Mouse (Mus musculus): ENCODE measurements at regions not wholly inside any gene's neighbourhood (a gene's known extent, or its start where the extent isn't known, plus 50 kb on each side); places are given as distances from the start of the nearest gene placed in this dataset.

DNA sequence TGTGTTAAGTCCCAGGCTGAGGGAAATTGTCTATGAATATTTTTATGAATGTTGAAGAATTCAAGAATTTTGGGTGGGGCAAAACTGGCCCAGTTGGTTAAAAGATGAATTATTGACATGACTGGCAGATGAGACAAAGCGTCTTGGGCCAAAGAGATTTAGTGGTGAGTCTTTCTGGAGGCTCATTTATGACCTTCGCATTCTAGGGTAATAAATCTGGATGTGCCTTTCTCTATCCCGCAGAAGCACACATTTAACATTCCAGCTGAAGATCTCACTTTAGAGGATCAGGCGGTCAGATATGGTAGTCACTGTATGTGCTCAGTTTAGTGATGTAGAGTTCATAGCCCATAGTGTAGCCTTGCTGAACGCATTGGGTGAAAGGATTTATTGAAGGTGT is 296.9 kb upstream of the Gm21798 start:
- DNase-seq (ENCODE audit: low spot score), result no peak

DNA sequence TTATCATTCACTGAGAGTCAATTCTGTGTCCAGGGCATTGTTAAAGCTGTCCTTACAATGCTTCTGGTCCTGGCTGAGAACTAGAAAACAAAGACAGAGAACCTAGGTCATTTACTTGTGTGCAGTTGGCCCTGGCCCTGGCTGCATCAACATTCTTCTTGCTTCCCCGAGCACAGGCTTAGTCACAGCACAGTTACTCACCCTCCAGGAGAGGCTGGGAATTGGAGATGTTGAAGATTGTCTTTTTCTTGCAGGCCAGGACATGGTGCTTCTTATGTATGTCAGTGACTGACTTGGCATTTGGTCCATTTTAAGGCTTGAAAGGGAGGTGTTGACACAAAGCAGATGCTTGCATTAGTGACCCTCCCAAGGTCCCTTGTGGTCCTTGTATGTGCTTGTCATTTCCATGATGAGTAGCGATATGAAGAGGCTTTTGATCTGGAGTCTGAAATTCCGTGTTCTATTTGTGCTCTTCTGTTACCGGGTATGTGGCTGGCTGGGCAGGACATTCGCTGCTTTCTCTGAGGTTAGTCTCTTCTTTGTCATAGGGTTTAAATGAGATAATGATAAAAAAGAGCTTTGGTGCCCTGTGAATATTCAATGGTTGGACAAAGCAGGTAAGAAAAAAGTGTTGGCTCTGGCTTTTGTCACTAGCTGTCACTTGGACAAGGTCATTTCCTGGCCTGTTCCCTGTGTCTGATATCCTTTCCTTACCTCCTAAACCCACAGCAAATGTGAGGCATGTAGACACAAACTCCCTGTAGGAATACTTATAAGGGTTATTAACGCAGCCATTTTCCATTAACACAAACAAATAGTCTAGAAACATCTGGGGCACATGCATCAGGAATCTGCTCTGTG is 285.0 kb upstream of the Gm21798 start:
- no peak for DNase-seq (ENCODE audit: low spot score)

DNA sequence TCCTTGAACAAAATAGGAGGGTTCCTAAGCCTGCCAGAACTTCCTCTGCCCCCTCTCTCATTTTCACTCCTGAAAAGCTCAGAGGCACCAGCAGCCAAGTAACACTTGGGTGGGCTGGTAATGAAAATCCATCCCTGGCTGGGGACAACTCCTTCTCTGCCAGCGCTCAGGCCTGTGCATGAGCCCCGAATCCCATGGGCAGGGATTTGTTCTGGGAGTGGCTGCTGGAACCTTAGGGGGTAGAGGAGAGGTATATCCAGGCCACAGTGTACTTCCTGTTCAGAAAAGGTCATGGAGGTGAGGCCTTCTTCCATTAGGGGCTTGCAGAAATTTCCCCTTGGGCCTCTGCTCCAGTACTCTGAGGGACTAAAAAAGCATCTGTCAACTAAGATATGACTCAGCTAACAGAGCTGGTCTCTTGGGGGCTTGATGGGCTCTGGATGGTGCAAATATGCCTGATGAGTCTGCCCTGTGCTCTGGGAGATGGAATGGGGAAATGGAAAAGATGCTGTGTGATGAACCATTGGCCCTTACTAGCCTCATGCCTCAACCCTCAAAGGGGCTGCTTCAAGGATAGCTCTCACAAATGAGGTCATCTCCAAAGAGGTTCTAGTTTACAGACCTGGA is 284.2 kb upstream of the Gm21798 start:
- no peak for DNase-seq (ENCODE audit: low spot score)

DNA sequence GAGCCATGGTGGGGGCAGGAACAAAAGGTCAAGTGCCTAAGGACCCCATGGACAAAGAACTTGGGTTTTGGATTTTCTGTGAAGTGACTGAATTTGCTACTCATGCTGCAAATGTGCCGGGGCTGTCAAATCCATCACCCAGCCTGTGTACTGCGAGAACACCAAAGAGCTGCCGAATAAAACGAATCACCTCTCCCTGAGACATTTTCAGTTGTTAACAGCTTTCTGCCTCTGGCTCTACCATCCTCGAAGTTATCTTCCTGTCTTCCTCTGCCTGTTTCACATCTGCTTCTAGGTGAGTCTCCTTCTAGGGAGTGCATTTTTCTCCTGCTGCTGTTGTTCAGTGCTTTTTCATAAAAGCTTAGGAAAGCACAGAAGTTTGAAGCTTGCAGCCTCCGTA is 283.3 kb upstream of the Gm21798 start:
- no peak for DNase-seq (ENCODE audit: low spot score)

DNA sequence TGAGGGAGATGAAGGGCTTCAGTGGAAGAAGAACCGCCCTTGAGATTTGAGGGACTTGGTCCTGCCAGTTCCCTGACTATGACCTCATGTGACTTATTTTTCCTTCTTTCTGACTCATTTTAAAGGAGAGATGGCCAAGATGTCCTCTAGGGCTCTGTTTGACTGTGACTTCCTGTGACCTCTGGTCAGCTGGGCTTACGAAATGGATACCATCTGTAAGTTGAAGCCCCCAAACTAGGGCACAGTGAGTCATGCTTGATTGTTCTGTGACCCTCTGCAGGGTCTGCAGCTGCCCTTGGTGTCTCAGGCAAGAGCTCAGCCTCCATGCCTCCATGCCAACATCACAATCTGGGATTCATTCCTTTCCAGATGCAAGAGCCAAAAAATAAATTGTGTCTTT is 282.3 kb upstream of the Gm21798 start:
- DNase-seq (ENCODE audit: low spot score), result no peak

DNA sequence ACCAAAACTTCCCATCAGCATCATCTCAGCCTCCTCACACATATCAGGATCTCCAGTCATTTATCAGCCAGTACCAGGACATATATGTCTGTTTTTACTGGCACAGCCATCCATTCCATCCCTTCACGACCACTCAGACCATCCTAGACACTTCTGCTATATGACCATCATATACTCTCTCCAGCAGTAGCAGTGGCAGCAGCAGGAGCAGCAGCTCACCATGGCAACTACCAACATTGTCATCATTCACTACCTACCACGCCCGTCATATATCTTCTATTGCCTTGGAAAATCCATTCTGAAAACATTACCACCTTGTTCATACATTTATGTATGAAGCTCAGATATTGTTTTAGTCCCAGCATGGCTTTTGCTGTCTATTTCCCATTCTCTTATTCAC is 276.1 kb upstream of the Gm21798 start:
- DNase-seq (ENCODE audit: low spot score), result no peak

DNA sequence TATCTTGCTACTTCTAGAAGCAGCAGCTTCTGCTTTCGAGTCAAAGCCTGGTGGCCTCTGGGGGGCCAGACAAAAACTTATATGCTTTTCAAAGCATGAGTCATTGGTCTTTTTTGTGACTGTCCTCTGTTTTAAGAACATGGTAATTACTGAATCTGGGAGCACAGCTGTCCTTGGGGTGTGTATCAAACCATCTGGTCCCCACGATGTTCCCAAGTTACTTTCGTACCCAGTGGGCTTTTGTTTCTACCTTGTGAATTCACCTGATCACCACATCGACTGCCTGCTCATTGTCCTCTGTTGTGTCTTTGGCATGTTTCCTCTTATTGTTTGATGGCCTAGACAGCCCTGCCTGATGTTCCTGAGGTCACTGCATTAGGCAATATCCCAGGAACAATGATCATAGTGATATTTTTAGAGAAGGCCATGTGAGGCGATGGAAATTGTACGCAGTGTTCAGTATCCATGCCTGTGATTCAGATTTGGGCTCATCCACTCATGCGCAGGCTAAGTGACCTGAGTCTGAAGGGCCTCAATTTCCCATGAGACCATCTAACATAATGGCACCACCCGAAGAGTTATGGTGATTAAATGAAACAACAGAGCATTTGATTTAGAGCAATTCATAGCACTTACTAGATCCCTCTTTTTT is 275.1 kb upstream of the Gm21798 start:
- DNase-seq (ENCODE audit: low spot score), result no peak

DNA sequence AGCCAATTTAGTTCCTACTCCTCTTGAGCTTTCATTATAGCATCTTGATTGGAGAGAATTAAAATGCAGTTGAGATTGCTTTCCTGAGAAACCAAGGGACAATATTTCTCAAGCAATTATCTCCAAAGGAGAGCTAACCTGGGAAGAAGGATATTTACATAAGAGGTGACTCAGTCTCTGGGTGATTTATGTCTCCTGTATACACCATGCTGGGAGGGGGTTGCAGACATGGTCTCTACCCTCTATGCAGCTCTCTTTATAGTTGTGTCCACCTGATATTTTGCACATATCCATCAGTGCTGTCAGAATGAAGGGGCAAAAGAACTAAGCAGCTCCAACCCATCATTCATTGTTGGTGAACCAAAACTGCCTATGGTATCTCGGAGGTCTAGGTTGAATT is 274.6 kb upstream of the Gm21798 start:
- no peak for DNase-seq (ENCODE audit: low spot score)

DNA sequence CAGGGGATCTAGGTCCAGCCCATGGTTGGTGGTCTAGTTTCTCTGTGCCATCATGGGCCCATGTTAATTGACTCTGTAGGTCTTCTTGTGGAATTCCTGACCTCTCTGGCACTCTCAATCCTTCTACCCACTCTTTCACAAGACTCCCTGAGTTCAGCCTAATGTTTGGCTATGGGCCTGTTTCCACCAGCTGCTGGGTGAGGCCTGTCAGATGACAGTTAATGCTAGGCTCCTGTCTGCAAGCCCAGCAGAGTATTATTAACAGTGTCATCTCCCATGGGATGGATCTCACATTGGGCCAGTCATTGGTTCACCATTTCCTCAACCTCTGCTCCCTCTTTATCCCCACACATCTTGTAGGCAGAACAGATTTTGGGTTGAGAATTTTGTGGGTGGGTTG is 271.5 kb upstream of the Gm21798 start:
- no peak for DNase-seq (ENCODE audit: low spot score)

DNA sequence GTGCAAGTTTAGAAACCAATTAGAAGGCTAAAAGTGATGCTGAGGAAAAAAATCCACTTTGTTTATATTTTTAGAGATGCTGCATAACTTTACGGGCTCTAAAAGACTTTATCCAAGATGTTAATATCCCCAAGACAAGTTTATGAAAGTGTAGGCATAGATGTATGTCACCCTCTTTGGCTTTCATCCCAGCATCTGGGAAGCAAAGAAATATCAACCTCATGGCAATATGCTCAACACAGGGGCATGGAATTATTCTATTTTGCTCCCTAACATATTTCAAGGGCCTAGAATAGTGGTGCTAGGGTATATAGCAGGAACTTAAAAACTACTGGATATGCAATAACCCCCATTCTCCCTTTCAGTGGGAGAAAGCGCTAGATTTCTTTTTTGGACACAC is 260.0 kb upstream of the Gm21798 start:
- no peak for DNase-seq (ENCODE audit: low spot score)

DNA sequence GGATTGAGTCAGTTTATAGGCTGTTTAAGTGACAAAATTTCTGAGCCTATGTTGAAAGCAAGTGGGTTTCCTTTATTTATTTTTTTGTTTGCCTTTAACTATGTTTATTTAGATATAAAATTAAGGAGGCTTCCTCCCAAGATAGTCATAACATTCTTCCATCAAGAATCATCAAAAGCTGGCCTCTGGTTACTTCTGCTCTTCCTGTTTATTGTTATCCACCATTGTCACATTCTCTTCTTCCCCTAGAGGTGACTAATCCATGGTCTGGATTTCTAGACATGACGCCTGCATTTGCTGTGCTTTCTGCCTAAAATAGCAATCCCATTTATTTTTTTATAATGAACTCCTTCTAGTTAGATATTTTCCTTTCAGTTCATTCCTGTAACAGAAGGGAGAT is 259.3 kb upstream of the Gm21798 start:
- no peak for DNase-seq (ENCODE audit: low spot score)

DNA sequence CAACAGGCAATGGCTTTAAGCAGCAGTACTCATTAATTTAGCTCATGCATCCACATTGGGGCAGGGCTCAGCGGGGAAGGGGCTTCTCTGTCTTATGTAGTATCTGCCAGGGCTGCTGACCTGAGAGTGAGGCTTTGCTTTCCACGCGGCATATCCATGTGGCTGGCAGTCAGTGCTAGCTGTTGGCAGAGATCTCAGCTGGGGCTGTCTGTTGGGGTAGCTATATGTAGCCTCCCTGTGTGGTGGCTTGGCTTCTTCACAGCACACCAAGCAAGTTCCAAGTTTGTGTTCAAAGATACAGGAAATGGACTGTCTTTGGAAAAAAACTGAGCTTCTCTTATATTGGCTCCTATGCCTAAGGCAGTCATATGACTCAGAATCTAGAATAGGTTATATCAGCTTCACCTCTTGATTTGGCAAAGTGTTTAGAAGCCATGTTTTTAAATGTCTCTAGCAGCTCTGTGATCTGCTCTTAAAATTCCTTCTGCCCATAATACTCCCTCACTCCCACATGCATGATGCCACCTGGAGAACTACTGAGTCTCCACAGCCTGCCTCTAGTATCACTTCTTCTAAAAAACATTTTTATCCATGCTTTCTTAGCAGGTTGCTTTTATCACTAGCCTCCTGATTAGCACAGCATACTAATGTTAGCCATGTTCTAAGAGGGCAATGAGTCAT is 254.9 kb upstream of the Gm21798 start:
- DNase-seq (ENCODE audit: low spot score), result no peak

DNA sequence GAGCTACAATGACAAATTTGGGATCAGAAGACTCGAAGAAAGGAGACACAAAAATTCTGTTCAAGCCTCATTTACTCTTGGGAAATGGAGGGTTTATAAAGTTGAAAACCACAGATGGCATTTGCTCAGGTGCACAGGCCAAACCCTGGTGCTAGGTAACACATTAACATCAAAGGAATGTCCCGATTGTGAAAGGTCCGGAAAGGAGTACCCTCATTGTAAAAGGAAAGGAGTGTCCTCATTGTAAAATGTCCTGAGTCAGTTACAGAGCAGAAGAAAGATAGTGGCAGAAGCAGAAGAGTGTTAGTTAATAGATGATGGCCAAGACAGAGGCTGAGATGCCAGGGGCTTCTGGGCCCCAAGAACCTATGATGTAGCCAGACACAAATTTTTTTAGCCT is 252.8 kb upstream of the Gm21798 start:
- no peak for DNase-seq (ENCODE audit: low spot score)

DNA sequence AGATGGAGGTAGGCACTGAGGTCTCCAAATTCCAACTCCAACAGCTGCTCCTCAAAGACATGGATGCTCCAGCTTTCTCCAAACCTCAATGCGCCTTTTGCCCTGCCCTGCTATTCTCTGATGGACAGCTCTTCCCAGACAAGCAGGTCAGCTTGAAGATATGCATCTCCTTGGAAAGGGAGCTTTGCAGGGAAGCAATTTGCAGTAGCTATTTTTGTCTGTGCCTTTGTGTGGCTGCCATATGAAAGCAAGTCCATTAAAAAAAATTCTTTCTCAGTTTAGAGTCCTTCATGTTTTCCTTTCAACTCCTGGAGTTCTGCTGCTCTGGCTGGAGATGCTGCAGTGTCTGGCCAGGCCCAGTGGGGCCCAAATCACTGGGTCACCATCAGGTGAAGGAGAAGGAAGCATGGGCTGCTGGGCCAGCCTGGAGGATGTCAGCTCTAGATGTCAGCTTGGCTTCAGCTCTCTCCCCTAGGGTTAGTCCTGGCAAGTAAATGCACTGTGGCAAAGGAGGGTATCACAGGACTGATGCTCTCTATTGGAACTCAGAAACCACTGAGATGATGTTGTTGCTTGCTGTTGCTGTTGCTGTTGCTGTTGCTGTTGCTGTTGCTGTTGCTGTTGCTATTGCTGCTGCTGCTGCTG is 240.5 kb upstream of the Gm21798 start:
- no peak for DNase-seq (ENCODE audit: low spot score)

DNA sequence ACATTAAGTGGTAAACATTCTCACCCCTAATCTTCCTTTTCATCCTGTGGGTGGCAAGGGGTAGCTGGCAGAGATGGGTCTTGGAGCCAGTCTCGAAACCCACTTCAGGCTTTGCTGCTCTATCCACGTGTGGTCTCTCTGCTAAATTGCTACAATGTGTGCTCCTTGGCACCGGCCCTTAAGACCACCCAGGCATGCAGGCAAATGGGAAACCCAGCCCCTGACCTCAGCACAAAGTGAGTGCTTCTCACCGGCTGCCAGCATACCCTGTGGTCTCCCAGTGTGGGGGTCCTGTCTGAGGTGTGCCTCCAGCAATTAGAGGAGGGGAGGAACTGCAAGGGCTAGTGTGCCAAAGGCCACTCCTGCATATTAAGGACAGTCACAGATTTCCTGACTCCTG is 238.5 kb upstream of the Gm21798 start:
- DNase-seq (ENCODE audit: low spot score), result no peak

DNA sequence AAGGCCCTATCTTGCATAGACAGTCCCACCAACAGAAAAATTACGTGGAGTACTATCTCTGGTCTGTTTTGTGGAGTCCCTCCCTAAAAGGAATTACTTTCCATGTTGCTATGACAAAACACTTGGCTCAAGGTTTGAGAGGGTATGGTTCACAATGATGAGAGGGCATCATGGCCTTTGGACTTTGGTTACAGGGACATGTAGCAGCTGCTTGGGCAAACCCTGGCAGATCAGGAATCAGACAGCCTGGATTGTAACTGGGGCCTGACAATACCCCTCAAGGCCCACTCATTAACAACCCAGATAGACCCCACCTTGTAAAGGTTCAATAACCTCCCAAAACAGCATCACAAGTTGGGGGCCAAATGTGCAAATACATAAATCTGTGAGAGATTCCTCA is 237.0 kb upstream of the Gm21798 start:
- no peak for DNase-seq (ENCODE audit: low spot score)

DNA sequence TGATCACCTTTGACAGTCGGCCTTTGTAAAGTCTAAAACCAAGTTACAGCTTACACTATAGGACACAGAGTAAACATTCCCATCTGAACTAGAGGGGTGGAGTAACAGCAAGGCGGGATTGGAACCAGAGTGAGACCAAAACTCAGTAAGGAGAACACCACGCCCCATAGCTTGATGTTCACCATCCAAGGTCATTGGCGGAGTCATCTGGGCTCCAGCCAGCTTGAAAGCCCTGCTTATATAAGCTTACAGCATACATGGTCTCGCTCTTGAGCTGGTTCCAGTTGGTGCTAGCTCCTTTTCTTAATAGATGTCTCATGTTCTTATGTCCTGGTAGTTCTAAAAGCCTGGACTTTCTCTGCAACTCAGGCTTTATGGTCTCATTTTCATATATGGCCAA is 236.4 kb upstream of the Gm21798 start:
- no peak for DNase-seq (ENCODE audit: low spot score)

DNA sequence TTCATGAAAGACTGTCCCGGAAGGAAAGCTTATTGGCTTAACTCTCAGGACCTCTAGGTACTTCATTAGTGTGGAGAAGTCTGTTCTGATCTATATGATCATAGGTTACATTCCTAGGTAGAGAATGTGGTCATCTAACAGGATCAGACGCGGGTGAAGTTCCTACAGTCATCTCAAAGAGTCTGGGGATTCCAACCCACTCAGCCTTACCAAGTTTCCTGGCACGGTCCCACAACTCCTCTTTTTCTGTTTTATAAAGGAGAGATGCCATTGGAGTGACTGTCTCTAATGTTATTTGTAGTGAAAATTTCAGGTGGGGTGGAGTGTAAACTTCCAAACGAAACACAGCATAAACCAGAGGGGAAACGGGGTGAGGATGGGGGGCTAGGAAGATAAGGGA is 233.4 kb upstream of the Gm21798 start:
- no peak for DNase-seq (ENCODE audit: low spot score)

DNA sequence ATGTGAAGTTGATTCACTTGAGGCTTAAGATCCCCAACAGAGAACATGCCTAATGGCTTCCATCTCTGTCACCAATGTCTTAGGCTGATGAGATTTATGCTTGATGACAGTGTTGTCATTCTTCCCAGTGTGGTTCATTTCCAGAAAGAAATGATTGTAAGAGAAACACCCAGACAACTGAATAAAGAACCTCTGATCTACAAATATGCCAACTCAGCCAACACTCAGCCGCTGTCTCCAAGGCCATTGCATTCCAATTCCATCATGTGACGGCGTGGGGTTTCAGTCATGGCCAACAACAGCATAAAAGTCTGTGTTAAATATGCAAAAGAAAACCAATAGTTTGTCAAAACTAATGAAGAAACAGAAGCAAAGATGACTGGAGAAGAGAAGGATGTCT is 230.7 kb upstream of the Gm21798 start:
- no peak for DNase-seq (ENCODE audit: low spot score)

DNA sequence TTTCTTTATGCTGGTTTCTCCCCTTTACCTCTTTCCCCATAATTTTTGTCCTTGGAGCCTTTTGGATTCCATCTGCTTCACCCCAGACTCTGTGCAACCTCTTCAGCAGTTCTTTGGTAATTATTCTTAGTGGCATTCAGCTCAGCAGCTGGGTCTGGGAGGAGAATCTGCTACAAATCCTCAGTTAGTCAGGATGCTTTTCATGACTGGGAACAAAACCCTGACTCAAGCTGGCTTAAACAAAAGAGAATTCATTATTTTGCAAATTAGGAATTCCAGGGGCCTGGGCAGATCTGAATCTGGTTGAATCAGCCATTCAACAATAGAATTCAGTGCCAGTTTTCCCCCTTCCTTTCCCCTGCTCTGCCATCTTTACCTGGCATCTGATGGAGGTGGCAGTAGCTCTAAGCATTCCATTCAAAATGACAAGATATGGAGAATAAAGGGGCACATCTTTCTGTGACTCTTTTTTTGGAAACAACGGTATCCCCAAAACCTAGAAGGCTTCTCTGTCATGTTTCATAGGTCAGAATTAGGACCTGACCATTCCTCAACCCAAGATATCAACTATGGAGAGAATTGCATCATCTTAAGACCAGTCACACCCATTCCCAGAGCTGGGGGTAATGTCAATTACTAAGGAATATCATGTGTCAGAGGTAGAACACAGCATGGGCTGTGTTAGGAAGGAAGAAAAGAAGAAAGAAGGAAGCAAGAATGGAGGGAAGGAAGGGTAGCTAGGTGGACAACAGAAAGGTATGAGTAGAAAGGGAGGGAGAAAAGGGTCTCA is 227.2 kb upstream of the Gm21798 start:
- no peak for DNase-seq (ENCODE audit: low spot score)

DNA sequence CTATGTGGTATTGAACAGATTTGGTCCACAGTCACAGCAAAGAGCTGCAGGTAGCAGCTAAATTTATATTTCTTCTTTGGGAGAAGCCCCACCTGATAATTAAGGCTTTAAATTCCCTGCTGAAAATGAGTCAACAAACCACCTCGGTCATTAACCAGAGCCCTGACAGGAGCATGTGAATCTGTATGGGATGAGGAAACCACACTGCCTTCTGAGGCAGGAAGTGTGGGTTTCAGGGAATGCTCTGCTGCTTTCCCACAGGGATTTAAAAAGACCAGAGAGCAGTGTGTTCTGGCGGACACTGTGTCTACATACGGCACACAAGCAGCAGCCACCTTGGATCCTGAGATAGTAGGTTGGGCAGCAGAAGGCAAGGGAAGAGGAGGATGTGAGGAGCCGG is 204.0 kb upstream of the Gm21798 start:
- DNase-seq (ENCODE audit: low spot score), result no peak

DNA sequence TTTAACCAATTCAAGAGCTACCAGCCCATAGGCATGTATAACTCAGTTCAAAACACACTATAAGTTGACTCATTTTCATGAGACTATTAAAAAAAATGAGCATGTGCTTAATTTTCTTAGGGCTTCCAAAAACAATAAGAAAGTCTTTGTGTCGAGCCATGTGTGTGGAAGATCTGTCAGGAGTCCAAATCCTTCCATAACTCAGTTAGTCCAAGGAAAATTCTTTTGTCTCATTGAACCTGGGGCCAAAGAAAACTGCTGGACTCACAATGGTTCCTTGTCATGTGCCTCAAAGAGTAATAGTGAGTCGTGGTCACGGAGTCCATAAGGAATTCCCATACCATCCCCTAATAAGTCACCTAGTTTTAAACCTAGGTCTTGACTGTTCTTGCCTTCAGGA is 199.0 kb upstream of the Gm21798 start:
- no peak for DNase-seq (ENCODE audit: low spot score)
